In the genomic region with DNA sequence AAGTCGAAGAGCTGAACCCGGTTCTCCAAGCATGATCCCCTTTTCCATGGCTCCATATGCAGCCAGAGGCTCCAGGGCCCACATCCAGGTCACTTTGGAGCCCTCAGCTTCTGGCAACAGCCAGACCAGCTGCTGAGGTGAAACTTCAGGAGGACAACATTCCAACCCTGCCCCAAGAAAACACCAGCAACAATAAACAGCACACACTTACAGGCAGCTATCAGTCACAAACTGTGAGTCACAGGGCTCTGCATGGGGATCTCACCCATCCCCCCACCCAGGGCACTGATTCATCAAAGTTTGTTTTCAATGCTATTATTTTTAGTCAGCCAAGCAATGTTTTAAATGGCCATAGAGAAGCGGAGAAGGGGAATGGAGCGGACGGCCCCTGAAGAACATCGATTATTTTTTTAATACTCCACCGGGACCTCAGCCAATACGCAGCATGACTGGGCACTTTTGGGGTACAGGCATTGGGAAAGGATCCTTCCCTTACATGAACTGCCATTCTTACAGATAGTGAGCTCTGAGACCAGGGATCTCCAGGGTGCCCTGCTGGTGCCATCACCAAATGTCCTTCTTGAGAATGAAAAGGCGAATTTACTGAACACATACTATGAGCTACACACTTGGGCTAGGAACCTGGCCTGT, we compare ENCODE assay signal across 16 mouse cellular contexts. TPM values are rescaled to one million over a fixed set of nuclear protein-coding genes. Genes with fewer than 3 reads are reported as not detected.
DNase-seq lines count a peak whose midpoint lies in the region; ATAC-seq and TF ChIP-seq lines count a peak whose summit lies in the region.
"Had no signal": no experiment of that assay in that cellular context is flagged by ENCODE, and none has a peak within 500 bp of the region (broad histone marks: within the 10 kb centered on the region; RNA-seq: fewer than 3 reads in every experiment).

No protein-coding gene starts in this region.

- no peak overlapping the region for H3K9ac ChIP-seq in liver, adult 2 months (ENCODE audit: low read depth, low read length)
- H3K9ac ChIP-seq in liver, embryonic 12.5 days: no peak overlapping the region
- H3K9ac ChIP-seq in hindbrain, embryonic 11.5 days (ENCODE audit: low read depth, low read length): no peak overlapping the region
- H3K9ac ChIP-seq: hindbrain, embryonic 14.5 days; stomach, embryonic 15.5 days had no signal

- peak; percentile 77 for DNase-seq in adrenal gland, adult 2 months
- no peak for DNase-seq in adrenal gland, adult 18-20 months (ENCODE audit: low spot score in 2 of 2)
- peak; percentile 64 for DNase-seq in liver, adult 2 months (ENCODE audit: extremely low read depth, low read depth, low spot score)
- peak; percentile 61 for DNase-seq in adrenal gland, postnatal 25 days
- DNase-seq in testis, postnatal 14 days (ENCODE audit: low spot score): no peak
- DNase-seq in hindbrain, embryonic 11.5 days (ENCODE audit: low spot score): no peak
- DNase-seq: cerebellum, adult 8-10 months; gastrocnemius, postnatal 10 days; layer of hippocampus, postnatal 36 days; liver; lung, postnatal 36 days; right cerebral cortex, postnatal 25 days had no signal

- H3K27ac ChIP-seq in liver, adult 2 months (replicated peaks; ENCODE audit: insufficient read depth, low read depth, low read length): peak overlapping the region; percentile 50
- H3K27ac ChIP-seq in liver, embryonic 12.5 days: no peak overlapping the region
- peak overlapping the region; percentile 60 for H3K27ac ChIP-seq in small intestine, adult 2 months (ENCODE audit: insufficient read depth, low read depth, low read length)
- no peak overlapping the region for H3K27ac ChIP-seq in hindbrain, embryonic 11.5 days (ENCODE audit: low read depth, low read length)
- H3K27ac ChIP-seq: hindbrain, embryonic 14.5 days; stomach, embryonic 15.5 days had no signal

- no peaks in the 10 kb centered on the region for H3K9me3 ChIP-seq in liver, embryonic 12.5 days (replicated peaks)
- H3K9me3 ChIP-seq in hindbrain, embryonic 11.5 days (ENCODE audit: control insufficient read depth, low read length): no peaks in the 10 kb centered on the region
- H3K9me3 ChIP-seq: stomach, embryonic 15.5 days had no signal

- peaks cover 36% of the 10 kb centered on the region; the same call in 1 of the 2 replicates for H3K79me2 ChIP-seq in liver, adult 2 months (ENCODE audit: control insufficient read depth, insufficient read depth, low read length)

- no peaks in the 10 kb centered on the region for H3K36me3 ChIP-seq in liver, adult 2 months (ENCODE audit: control insufficient read depth, insufficient read depth, low read length)
- H3K36me3 ChIP-seq in liver, embryonic 12.5 days: no peaks in the 10 kb centered on the region
- H3K36me3 ChIP-seq in small intestine, adult 2 months (ENCODE audit: control insufficient read depth, insufficient read depth, low read length): no peaks in the 10 kb centered on the region
- H3K36me3 ChIP-seq in hindbrain, embryonic 11.5 days (ENCODE audit: control insufficient read depth, insufficient read depth, low read length): no peaks in the 10 kb centered on the region
- H3K36me3 ChIP-seq: stomach, embryonic 15.5 days had no signal

- ATAC-seq in liver, embryonic 12.5 days: no peak
- ATAC-seq in hindbrain, embryonic 11.5 days (ENCODE audit: low FRiP score): no peak

- 59% methylated on average over 9 of the region's 9 CpGs for WGBS in liver, adult 2 months
- 85% methylated on average over 9 of the region's 9 CpGs for WGBS in liver, embryonic 12.5 days (ENCODE audit: insufficient replicate concordance)
- WGBS in small intestine, adult 2 months: 76% methylated on average over 9 of the region's 9 CpGs
- 78% methylated on average over 9 of the region's 9 CpGs for WGBS in hindbrain, embryonic 11.5 days

- no peak overlapping the region for H3K4me2 ChIP-seq in liver, embryonic 12.5 days
- no peak overlapping the region for H3K4me2 ChIP-seq in hindbrain, embryonic 11.5 days (replicated peaks; ENCODE audit: low read depth, low read length)
- H3K4me2 ChIP-seq: hindbrain, embryonic 14.5 days; stomach, embryonic 15.5 days had no signal

- H3K4me3 ChIP-seq in liver, adult 2 months (ENCODE audit: insufficient read depth, low read depth, low read length): no peak overlapping the region
- no peak overlapping the region for H3K4me3 ChIP-seq in liver, embryonic 12.5 days
- H3K4me3 ChIP-seq in small intestine, adult 2 months (ENCODE audit: low read depth, low read length): no peak overlapping the region
- no peak overlapping the region for H3K4me3 ChIP-seq in hindbrain, embryonic 11.5 days (ENCODE audit: low read depth, low read length)
- H3K4me3 ChIP-seq: stomach, embryonic 15.5 days had no signal

- peaks cover 53% of the 10 kb centered on the region for H3K4me1 ChIP-seq in liver, adult 2 months (ENCODE audit: control insufficient read depth, insufficient read depth, low read length)
- H3K4me1 ChIP-seq in liver, embryonic 12.5 days: peaks cover 90% of the 10 kb centered on the region
- peaks cover 35% of the 10 kb centered on the region for H3K4me1 ChIP-seq in small intestine, adult 2 months (ENCODE audit: control insufficient read depth, insufficient read depth, insufficient read length, low read length)
- peaks cover 10% of the 10 kb centered on the region for H3K4me1 ChIP-seq in hindbrain, embryonic 11.5 days (replicated peaks; ENCODE audit: control insufficient read depth, insufficient read depth, low read length)

- TF ChIP-seq CTCF in liver, adult 2 months (IDR thresholded peaks at IDR 0.05; ENCODE audit: low read depth, low read length): no peak
- no peak for TF ChIP-seq CTCF in small intestine, adult 2 months (IDR thresholded peaks at IDR 0.05; ENCODE audit: extremely low read depth, insufficient read length, insufficient replicate concordance, low read depth, low read length)

- TF ChIP-seq POLR2A in liver, adult 2 months (IDR thresholded peaks at IDR 0.05; ENCODE audit: extremely low read depth, insufficient read depth, low read length): no peak
- TF ChIP-seq POLR2A in small intestine, adult 2 months (IDR thresholded peaks at IDR 0.05; ENCODE audit: low read depth, low read length): no peak

- no peaks in the 10 kb centered on the region for H3K27me3 ChIP-seq in liver, adult 2 months (ENCODE audit: control insufficient read depth, insufficient read depth, low read length)
- H3K27me3 ChIP-seq in liver, embryonic 12.5 days (replicated peaks): no peaks in the 10 kb centered on the region
- no peaks in the 10 kb centered on the region for H3K27me3 ChIP-seq in small intestine, adult 2 months (ENCODE audit: control insufficient read depth, insufficient read depth, low read length)
- H3K27me3 ChIP-seq in hindbrain, embryonic 11.5 days (ENCODE audit: control insufficient read depth, insufficient read depth, low read length): no peaks in the 10 kb centered on the region
- H3K27me3 ChIP-seq: stomach, embryonic 15.5 days had no signal

RNA-seq across cellular contexts. Expression of a gene that starts 10.0 kb away (rescaled TPM):
- 10 to 100 TPM; 30.4 to 33.7 TPM for total RNA-seq in adrenal gland, adult 2 months (2021)
- 29.5 and 41.9 TPM in 2 replicates for polyA plus RNA-seq in adrenal gland, adult 2 months (2012; rRNA removed)
- 10 to 100 TPM; 24.6 to 25.2 TPM for total RNA-seq in adrenal gland, adult 18-20 months (2021)
- 5.7 and 8.1 TPM in 2 replicates for total RNA-seq in liver, adult 2 months (2014; rRNA removed)
- 7.8 and 8.9 TPM in 2 replicates for polyA plus RNA-seq in liver, adult 2 months (2012; rRNA removed)
- 5.8 and 7.2 TPM in 2 replicates for polyA plus RNA-seq in liver, embryonic 12.5 days (2016; fragmentation: Nextera tagmentation; extraction: Ambion mirVana)
- total RNA-seq in adrenal gland, postnatal 25 days (2021): 36.2 and 46.0 TPM in 2 replicates
- 13.9 and 21.6 TPM in 2 replicates for polyA plus RNA-seq in small intestine, adult 2 months (2012; rRNA removed)
- polyA plus RNA-seq in hindbrain, embryonic 11.5 days (2014; fragmentation: Nextera tagmentation; extraction: Ambion mirVana): 13.9 and 16.0 TPM in 2 replicates

Comparison
In these comparisons a context has a peak if more than half of its experiments do, and no peak if none do; other contexts are left out.
1. DNase-seq: peak in adrenal gland, adult 2 months (single experiment), liver, adult 2 months (single experiment) and adrenal gland, postnatal 25 days (single experiment); none in adrenal gland, adult 18-20 months (0 of 2), testis, postnatal 14 days (single experiment) and hindbrain, embryonic 11.5 days (single experiment).
2. H3K27ac ChIP-seq: peak in liver, adult 2 months (single experiment) and small intestine, adult 2 months (single experiment); none in liver, embryonic 12.5 days (single experiment) and hindbrain, embryonic 11.5 days (single experiment).